Mouse (Mus musculus): ENCODE data around the gene Trap1a. TPM values are rescaled to one million over a fixed set of nuclear protein-coding genes. Genes with fewer than 3 reads are reported as not detected.

Trap1a gene
- polyA plus RNA-seq, 1 experiment from 2014 or later, result 0.21 TPM

Other genes starting within 250 kb of the Trap1a start
- gene Serpina7, start 248.4 kb upstream of the Trap1a start, polyA plus RNA-seq (2014; fragmentation: Nextera tagmentation; extraction: Ambion mirVana), result 0.23 TPM in 1 of 2 replicates, not detected in the other
- gene 4930513O06Rik, start 247.4 kb upstream of the Trap1a start, polyA plus RNA-seq (2014; fragmentation: Nextera tagmentation; extraction: Ambion mirVana), result not detected in 2 replicates
- gene 4933428M09Rik, start 154.5 kb upstream of the Trap1a start, polyA plus RNA-seq (2014; fragmentation: Nextera tagmentation; extraction: Ambion mirVana), result not detected in 2 replicates
- gene Mum1l1, start 123.6 kb upstream of the Trap1a start, polyA plus RNA-seq (2014; fragmentation: Nextera tagmentation; extraction: Ambion mirVana), result 35.6 and 41.4 TPM in 2 replicates
- 1.2 and 1.5 TPM in 2 replicates for gene D330045A20Rik, start 146.7 kb downstream of the Trap1a start, polyA plus RNA-seq (2014; fragmentation: Nextera tagmentation; extraction: Ambion mirVana)
- gene Rnf128, start 229.6 kb downstream of the Trap1a start, polyA plus RNA-seq (2014; fragmentation: Nextera tagmentation; extraction: Ambion mirVana), result 27.6 and 29.0 TPM in 2 replicates